Mouse (Mus musculus) MEL (cell line): ENCODE data around the gene Olfr1016. TPM values are rescaled to one million over a fixed set of nuclear protein-coding genes. Genes with fewer than 3 reads are reported as not detected.

ENCODE experiments used
- DNase-seq: peaks from one replicate; pipeline ENCODE4 v3.0.0; 2011; ENCODE audit warnings: low read depth, low spot score
- H3K27ac ChIP-seq: 2 replicates; pipeline ENCODE4 v1.5.1; 2012; ENCODE audit warnings: low read depth, mild to moderate bottlenecking, control low read depth, low read length, moderate library complexity; ENCODE audit not compliant: control insufficient read depth
- H3K27me3 ChIP-seq, 2 experiments: fragments of 150-350 bp in 1 of 2; sonication (generic) in 1 of 2; 2 replicates each; pipeline ENCODE4 v1.6.1; 2012; ENCODE audit warnings: low read length in 2 of 2, mild to moderate bottlenecking in 2 of 2, improper control_type of control experiment in 1 of 2, moderate library complexity in 1 of 2; ENCODE audit not compliant: insufficient read depth in 2 of 2, control insufficient read depth in 1 of 2
- H3K36me3 ChIP-seq, 2 experiments: 2 replicates each; pipeline ENCODE4 v1.6.1; 2012 to 2014; ENCODE audit warnings: low read length in 2 of 2, improper control_type of control experiment in 1 of 2, inconsistent platforms in 1 of 2, mild to moderate bottlenecking in 1 of 2; ENCODE audit not compliant: insufficient read depth in 2 of 2, control insufficient read depth in 1 of 2
- H3K4me1 ChIP-seq, 2 experiments: fragments of 150-350 bp in 1 of 2; sonication (generic) in 1 of 2; 2 replicates each; pipeline ENCODE4 v1.6.1; 2012; ENCODE audit warnings: low read length in 2 of 2, improper control_type of control experiment in 1 of 2, mild to moderate bottlenecking in 1 of 2; ENCODE audit not compliant: insufficient read depth in 2 of 2, control insufficient read depth in 1 of 2
- H3K4me3 ChIP-seq, 2 experiments: fragments of 150-350 bp in 1 of 2; sonication (generic) in 1 of 2; 2 replicates each; pipeline ENCODE4 v1.5.1; 2012; ENCODE audit warnings: low read depth in 2 of 2, low read length in 2 of 2, mild to moderate bottlenecking in 2 of 2, moderate library complexity in 2 of 2, control low read depth in 1 of 2, improper control_type of control experiment in 1 of 2; ENCODE audit not compliant: control insufficient read depth in 1 of 2, insufficient read depth in 1 of 2
- H3K79me2 ChIP-seq: 2 replicates; pipeline ENCODE4 v1.6.1; 2012; ENCODE audit warnings: mild to moderate bottlenecking, low read length, moderate library complexity; ENCODE audit not compliant: control insufficient read depth, poor library complexity, insufficient read depth
- H3K9ac ChIP-seq: 2 replicates; pipeline ENCODE4 v1.6.1; 2012; ENCODE audit warnings: low read depth, mild to moderate bottlenecking, control low read depth, low read length, moderate library complexity; ENCODE audit not compliant: control insufficient read depth, poor library complexity, severe bottlenecking
- H3K9me3 ChIP-seq: fragments of 150-350 bp; sonication (generic); replicated peaks from 2 replicates; pipeline ENCODE4 v1.6.1; 2012; ENCODE audit warnings: mild to moderate bottlenecking, low read length, improper control_type of control experiment, moderate library complexity; ENCODE audit not compliant: insufficient read depth
- BHLHE40 ChIP-seq: IDR thresholded peaks from 2 replicates; pipeline ENCODE4 v1.6.1; 2012; ENCODE audit warnings: low read depth, mild to moderate bottlenecking, inconsistent platforms, low read length, improper control_type of control experiment, borderline replicate concordance
- CHD2 ChIP-seq: IDR thresholded peaks from 2 replicates; pipeline ENCODE4 v1.6.1; 2011; ENCODE audit warnings: low read length, improper control_type of control experiment
- CTCF ChIP-seq, 3 experiments: IDR thresholded peaks in 2 of 3; conservative IDR thresholded peaks in 1 of 3; 2 replicates each; pipeline ENCODE4 v1.5.1; 2011 to 2012; ENCODE audit warnings: low read length in 3 of 3, low read depth in 2 of 3, mild to moderate bottlenecking in 2 of 3, improper control_type of control experiment in 1 of 3, inconsistent platforms in 1 of 3, mixed read lengths in 1 of 3, moderate library complexity in 1 of 3; ENCODE audit not compliant: control insufficient read depth in 1 of 3, insufficient read depth in 1 of 3, poor library complexity in 1 of 3, severe bottlenecking in 1 of 3
- E2F4 ChIP-seq: IDR thresholded peaks from 2 replicates; pipeline ENCODE4 v1.6.1; 2011; ENCODE audit warnings: low read depth, low read length, improper control_type of control experiment, borderline replicate concordance
- EP300 ChIP-seq, 2 experiments: IDR thresholded peaks; 2 replicates each; pipeline ENCODE4 v1.6.1; 2011; ENCODE audit warnings: improper control_type of control experiment in 2 of 2, low read length in 2 of 2, low read depth in 1 of 2, mild to moderate bottlenecking in 1 of 2
- ETS1 ChIP-seq: IDR thresholded peaks from 2 replicates; pipeline ENCODE4 v1.6.1; 2012; ENCODE audit warnings: low read depth, mild to moderate bottlenecking, inconsistent platforms, low read length, improper control_type of control experiment, moderate library complexity
- GABPA ChIP-seq: IDR thresholded peaks from 2 replicates; pipeline ENCODE4 v1.6.1; 2012; ENCODE audit warnings: low read depth, mild to moderate bottlenecking, inconsistent platforms, low read length, improper control_type of control experiment, moderate library complexity
- GATA1 ChIP-seq: IDR thresholded peaks from 2 replicates; pipeline ENCODE4 v1.6.1; 2011; ENCODE audit warnings: low read depth, low read length, improper control_type of control experiment
- HCFC1 ChIP-seq: IDR thresholded peaks from 2 replicates; pipeline ENCODE4 v1.6.1; 2012; ENCODE audit warnings: low read depth, mild to moderate bottlenecking, inconsistent platforms, low read length, improper control_type of control experiment, moderate library complexity
- JUND ChIP-seq: IDR thresholded peaks from 2 replicates; pipeline ENCODE4 v1.6.1; 2011; ENCODE audit warnings: low read depth, mild to moderate bottlenecking, improper control_type of control experiment, low read length
- KAT2A ChIP-seq: conservative IDR thresholded peaks from 2 replicates; pipeline ENCODE4 v1.6.1; 2012; ENCODE audit warnings: low read depth, low read length, improper control_type of control experiment, inconsistent platforms
- MAFK ChIP-seq: IDR thresholded peaks from 2 replicates; pipeline ENCODE4 v1.6.1; 2011; ENCODE audit warnings: low read depth, mild to moderate bottlenecking, low read length, improper control_type of control experiment, borderline replicate concordance
- MAX ChIP-seq: IDR thresholded peaks from 2 replicates; pipeline ENCODE4 v1.6.1; 2011; ENCODE audit warnings: low read length, improper control_type of control experiment
- MEF2A ChIP-seq: IDR thresholded peaks from 2 replicates; pipeline ENCODE4 v1.6.1; 2014; ENCODE audit warnings: low read depth, mild to moderate bottlenecking, inconsistent platforms, low read length, improper control_type of control experiment; ENCODE audit not compliant: poor library complexity, insufficient replicate concordance, severe bottlenecking; ENCODE audit errors: extremely low read depth
- NELFE ChIP-seq: IDR thresholded peaks from 2 replicates; pipeline ENCODE4 v1.6.1; 2011; ENCODE audit warnings: low read depth, low read length, improper control_type of control experiment
- NRF1 ChIP-seq: IDR thresholded peaks from 2 replicates; pipeline ENCODE4 v1.6.1; 2014; ENCODE audit warnings: low read depth, mild to moderate bottlenecking, inconsistent platforms, low read length, improper control_type of control experiment, moderate library complexity; ENCODE audit not compliant: poor library complexity, insufficient read depth, severe bottlenecking
- SMC3 ChIP-seq: IDR thresholded peaks from 2 replicates; pipeline ENCODE4 v1.6.1; 2011; ENCODE audit warnings: low read depth, low read length, improper control_type of control experiment
- TAL1 ChIP-seq: IDR thresholded peaks from 2 replicates; pipeline ENCODE4 v1.6.1; 2012; ENCODE audit warnings: mild to moderate bottlenecking, inconsistent platforms, low read length, moderate library complexity, mixed read lengths
- TCF12 ChIP-seq: IDR thresholded peaks from 2 replicates; pipeline ENCODE4 v1.6.1; 2014; ENCODE audit warnings: low read depth, mild to moderate bottlenecking, inconsistent platforms, low read length, improper control_type of control experiment, moderate library complexity
- UBTF ChIP-seq: IDR thresholded peaks from 2 replicates; pipeline ENCODE4 v1.6.1; 2012; ENCODE audit warnings: low read depth, mild to moderate bottlenecking, inconsistent platforms, low read length, improper control_type of control experiment, moderate library complexity, borderline replicate concordance; ENCODE audit not compliant: insufficient read depth
- USF1 ChIP-seq: IDR thresholded peaks from 2 replicates; pipeline ENCODE4 v1.6.1; 2014; ENCODE audit warnings: low read depth, mild to moderate bottlenecking, inconsistent platforms, low read length, improper control_type of control experiment, moderate library complexity
- USF2 ChIP-seq, 2 experiments: IDR thresholded peaks; 2 replicates each; pipeline ENCODE4 v1.6.1; 2011 to 2012; ENCODE audit warnings: improper control_type of control experiment in 2 of 2, low read length in 2 of 2, borderline replicate concordance in 1 of 2, inconsistent platforms in 1 of 2, low read depth in 1 of 2, mild to moderate bottlenecking in 1 of 2; ENCODE audit not compliant: insufficient read depth in 1 of 2
- ZC3H11A ChIP-seq: IDR thresholded peaks from 2 replicates; pipeline ENCODE4 v1.6.1; 2012; ENCODE audit warnings: low read depth, mild to moderate bottlenecking, inconsistent platforms, low read length, improper control_type of control experiment
- ZKSCAN1 ChIP-seq: IDR thresholded peaks from 2 replicates; pipeline ENCODE4 v1.6.1; 2012; ENCODE audit warnings: low read depth, mild to moderate bottlenecking, inconsistent platforms, low read length, improper control_type of control experiment, moderate library complexity
- ZMIZ1 ChIP-seq: IDR thresholded peaks from 2 replicates; pipeline ENCODE4 v1.6.1; 2012; ENCODE audit warnings: low read depth, mild to moderate bottlenecking, inconsistent platforms, low read length, improper control_type of control experiment, moderate library complexity
- ZNF384 ChIP-seq: IDR thresholded peaks from 2 replicates; pipeline ENCODE4 v1.6.1; 2012; ENCODE audit warnings: low read depth, mild to moderate bottlenecking, inconsistent platforms, low read length, improper control_type of control experiment
- polyA plus RNA-seq, 2 experiments: library from polyadenylated mRNA; stranded (reverse) in 1 of 2; unstranded in 1 of 2; fragments of >175 nt in 1 of 2; fragments of >200 nt in 1 of 2; gene quantifications; 2 replicates each; pipeline versions ENCODE4 v1.2.1 to v1.2.4; 2012; ENCODE audit warnings: low replicate concordance in 2 of 2, low read depth in 1 of 2; ENCODE audit not compliant: insufficient read length in 2 of 2, insufficient read depth in 1 of 2, missing spikeins in 1 of 2
- total RNA-seq: library from RNA; depleted of rRNA; stranded (reverse); fragments of 300-350 nt; gene quantifications from 2 replicates; pipeline ENCODE4 v1.2.3, GENCODE M21; 2012

Olfr1016 gene
- total and polyA plus RNA-seq, 3 experiments: not detected

- Histone ChIP-seq H3K4me3 (no peak within 1 kb of the TSS), H3K27ac (no peak within 1 kb of the TSS), H3K36me3 (no peaks in the 10 kb centered on the region), H3K27me3 (no peaks in the 10 kb centered on the region), H3K9me3 (no peaks in the 10 kb centered on the region), H3K9ac (no peak within 1 kb of the TSS), H3K79me2 (no peaks in the 10 kb centered on the region), H3K4me1 (no peaks in the 10 kb centered on the region)
- DNase-seq: no peak
- TF ChIP-seq TAL1: no peak
- TF ChIP-seq CTCF (IDR thresholded peaks at IDR 0.05 in 2 of 3, conservative IDR thresholded peaks at IDR 0.05 in 1 of 3; ENCODE audit: control insufficient read depth in 1 of 3, insufficient read depth in 1 of 3, low read depth in 2 of 3, low read length in 3 of 3, poor library complexity in 1 of 3, severe bottlenecking in 1 of 3): no peak
- TF ChIP-seq ZNF384: no peak
- no peak for TF ChIP-seq EP300 (IDR thresholded peaks at IDR 0.05; ENCODE audit: low read depth in 1 of 2, low read length in 2 of 2)
- no peak for TF ChIP-seq ZKSCAN1
- TF ChIP-seq HCFC1: no peak
- no peak for TF ChIP-seq MEF2A
- no peak for TF ChIP-seq CHD2
- no peak for TF ChIP-seq USF1
- TF ChIP-seq SMC3: no peak
- TF ChIP-seq MAFK: no peak
- no peak for TF ChIP-seq BHLHE40
- no peak for TF ChIP-seq TCF12
- no peak for TF ChIP-seq JUND
These were observed 43.0 kb upstream of the Olfr1016 start, which contains the start of gene Olfr1019 for GRCm38 (mm10) chr2:85845383-85845782. TSS of gene Olfr1019 (minus strand) at chr2:85845483.

- H3K27ac ChIP-seq: no peak within 1 kb of the TSS
- H3K27me3 ChIP-seq: no peaks in the 10 kb centered on the region
- no peaks in the 10 kb centered on the region for H3K36me3 ChIP-seq
- no peaks in the 10 kb centered on the region for H3K9me3 ChIP-seq
- H3K4me1 ChIP-seq: no peaks in the 10 kb centered on the region
- no peak for TF ChIP-seq ETS1
- no peak for TF ChIP-seq JUND
- no peak for TF ChIP-seq MAX
- TF ChIP-seq GATA1: no peak
- TF ChIP-seq ZMIZ1: no peak
- no peak for TF ChIP-seq KAT2A
- no peak for TF ChIP-seq NELFE
- no peak for TF ChIP-seq HCFC1
- TF ChIP-seq NRF1: no peak
- no peak for TF ChIP-seq UBTF
- no peak for TF ChIP-seq ZC3H11A
- TF ChIP-seq USF2 (IDR thresholded peaks at IDR 0.05; ENCODE audit: borderline replicate concordance in 1 of 2, insufficient read depth in 1 of 2, low read depth in 1 of 2, low read length in 2 of 2): no peak
- TF ChIP-seq E2F4: no peak
- TF ChIP-seq MEF2A: no peak
- no peak for TF ChIP-seq GABPA
- H3K79me2 ChIP-seq: no peaks in the 10 kb centered on the region
- no peak for DNase-seq
- no peak within 1 kb of the TSS for H3K9ac ChIP-seq
- H3K4me3 ChIP-seq: no peak within 1 kb of the TSS
These were observed 15.8 kb upstream of the Olfr1016 start, which contains the start of gene Olfr1018 for GRCm38 (mm10) chr2:85818179-85818578. TSS of gene Olfr1018 (plus strand) at chr2:85818479.
